Mouse (Mus musculus): ENCODE data around the gene Selenoo.

- TF ChIP-seq CTCF (IDR thresholded peaks at IDR 0.05; ENCODE audit: low read depth): no peak
- no peak for TF ChIP-seq EP300 (optimal IDR thresholded peaks at IDR 0.05)
These were observed 15.5 kb downstream of the Selenoo start for GRCm38 (mm10) chr15:89104425-89104824.

Measured in stomach, postnatal 0 days (tissue).